Mouse (Mus musculus): ENCODE measurements around the gene Gab1. TPM values are rescaled to one million over a fixed set of nuclear protein-coding genes. Genes with fewer than 3 reads are reported as not detected.
A peak's percentile ranks its signal among the peaks of the same experiment; 100 is the strongest.

Gab1 gene
- polyA plus RNA-seq, 1 experiment from 2014 or later = 9.3 TPM

DNA sequence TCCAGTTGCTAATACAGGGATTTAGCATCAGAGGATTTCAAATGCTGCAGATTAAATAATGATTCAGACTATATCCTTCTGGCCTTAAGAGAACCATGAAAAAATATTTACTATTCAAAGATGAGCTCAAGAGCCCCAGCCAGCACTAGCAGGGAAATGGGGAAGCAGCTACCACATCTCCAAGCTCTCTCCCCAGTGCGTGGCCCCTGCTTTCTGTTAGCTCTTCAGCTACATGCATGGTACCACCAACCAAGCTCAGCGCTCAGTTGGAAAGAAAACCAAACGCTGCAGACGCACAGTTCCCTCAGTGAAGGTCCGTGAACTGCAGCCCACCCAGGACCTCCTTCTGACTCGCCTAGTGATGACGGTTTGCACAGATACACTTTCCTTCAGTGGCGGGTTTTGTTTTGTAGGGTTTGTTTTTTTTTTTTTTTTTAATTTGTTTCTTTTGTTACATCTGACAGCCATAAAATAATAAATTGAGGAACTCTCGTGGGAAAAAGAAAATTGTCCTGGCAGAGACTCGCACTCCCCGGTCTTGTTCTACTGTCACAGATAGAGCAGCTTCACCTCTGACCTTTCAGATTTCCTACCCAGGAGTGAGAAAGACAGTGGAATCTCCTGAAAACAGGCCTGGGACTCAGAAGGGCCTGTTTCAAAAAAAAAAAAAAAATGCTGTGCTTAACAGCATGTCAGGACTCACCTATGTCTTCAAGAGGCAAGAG is 86.4 kb downstream of the Gab1 start:
- H3K9me3 ChIP-seq (ENCODE audit: control insufficient read depth, low read length) = no peaks in the 10 kb centered on the region
- no peak overlapping the region for H3K9ac ChIP-seq (ENCODE audit: low read depth, low read length)
- H3K4me2 ChIP-seq (ENCODE audit: low read length) = no peak overlapping the region
- H3K27me3 ChIP-seq (replicated peaks; ENCODE audit: control insufficient read depth, insufficient read depth, low read length) = no peaks in the 10 kb centered on the region
- H3K4me3 ChIP-seq (ENCODE audit: low read length) = no peak overlapping the region
- no peaks in the 10 kb centered on the region for H3K36me3 ChIP-seq (ENCODE audit: control insufficient read depth, insufficient read depth, low read length)
- 36% methylated on average over 11 of the region's 11 CpGs for WGBS
- no peak for ATAC-seq
- peaks cover 9% of the 10 kb centered on the region; the same call in 1 of the 2 replicates for H3K4me1 ChIP-seq (ENCODE audit: control insufficient read depth, insufficient read depth, low read depth, low read length)
- H3K27ac ChIP-seq (ENCODE audit: low read depth, low read length) = no peak overlapping the region

DNA sequence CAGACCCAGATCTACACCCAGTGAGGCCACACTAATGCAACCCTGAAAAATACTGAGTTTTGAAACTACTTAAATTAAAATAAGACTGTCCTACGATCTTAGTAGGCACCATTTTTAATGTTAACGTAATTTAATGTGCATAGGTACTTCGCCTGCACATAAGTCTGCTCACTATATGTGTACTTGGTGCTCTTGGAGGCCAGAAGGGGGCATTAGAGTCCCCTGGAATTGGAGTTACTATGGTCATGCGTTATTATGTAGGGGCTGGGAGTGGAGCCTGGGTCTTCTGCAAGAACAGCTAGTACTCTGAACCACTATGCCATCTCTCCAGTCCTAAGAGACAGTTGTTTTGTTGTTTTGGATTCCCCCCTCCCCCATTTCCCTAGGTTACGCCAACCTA is 88.1 kb downstream of the Gab1 start:
- peaks cover 9% of the 10 kb centered on the region; the same call in 1 of the 2 replicates for H3K4me1 ChIP-seq (ENCODE audit: control insufficient read depth, insufficient read depth, low read depth, low read length)
- H3K27me3 ChIP-seq (replicated peaks; ENCODE audit: control insufficient read depth, insufficient read depth, low read length) = no peaks in the 10 kb centered on the region
- no peaks in the 10 kb centered on the region; the same call in 1 of the 2 replicates for H3K36me3 ChIP-seq (ENCODE audit: control insufficient read depth, insufficient read depth, low read length)
- 92% methylated on average over 5 of the region's 5 CpGs for WGBS
- H3K4me2 ChIP-seq (ENCODE audit: low read length) = no peak overlapping the region
- no peak overlapping the region for H3K27ac ChIP-seq (ENCODE audit: low read depth, low read length)
- H3K9ac ChIP-seq (ENCODE audit: low read depth, low read length) = no peak overlapping the region
- H3K9me3 ChIP-seq (ENCODE audit: control insufficient read depth, low read length) = no peaks in the 10 kb centered on the region
- no peak overlapping the region for H3K4me3 ChIP-seq (ENCODE audit: low read length)
- ATAC-seq = no peak

DNA sequence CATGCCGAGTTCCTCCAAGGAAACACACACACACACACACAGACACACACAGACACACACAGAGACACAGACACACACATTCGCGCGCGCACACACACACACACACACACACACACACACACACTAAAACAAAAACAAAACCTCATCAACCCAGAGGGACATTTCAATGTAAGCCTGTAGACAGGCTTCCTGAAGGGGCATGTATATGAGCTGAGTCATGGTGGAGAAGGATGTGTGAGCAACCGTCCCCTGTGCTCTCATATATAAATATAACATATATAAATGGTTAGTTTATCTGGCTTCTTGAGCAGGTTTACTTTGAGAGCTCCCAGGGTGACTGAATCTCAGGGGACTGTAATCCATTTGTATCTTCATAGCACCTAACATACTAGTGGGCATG is 91.0 kb downstream of the Gab1 start:
- ATAC-seq = no peak
- H3K36me3 ChIP-seq (ENCODE audit: control insufficient read depth, insufficient read depth, low read length) = no peaks in the 10 kb centered on the region; the same call in 1 of the 2 replicates
- no peak overlapping the region for H3K27ac ChIP-seq (ENCODE audit: low read depth, low read length)
- H3K9me3 ChIP-seq (ENCODE audit: control insufficient read depth, low read length) = no peaks in the 10 kb centered on the region
- 96% methylated on average over 6 of the region's 6 CpGs for WGBS
- H3K4me3 ChIP-seq (ENCODE audit: low read length) = no peak overlapping the region
- no peak overlapping the region for H3K4me2 ChIP-seq (ENCODE audit: low read length)
- H3K4me1 ChIP-seq (ENCODE audit: control insufficient read depth, insufficient read depth, low read depth, low read length) = 0 out of 2 replicates have a peak, but pooled peaks cover under 1% of the 10 kb centered on the region
- H3K9ac ChIP-seq (ENCODE audit: low read depth, low read length) = no peak overlapping the region
- H3K27me3 ChIP-seq (replicated peaks; ENCODE audit: control insufficient read depth, insufficient read depth, low read length) = no peaks in the 10 kb centered on the region

DNA sequence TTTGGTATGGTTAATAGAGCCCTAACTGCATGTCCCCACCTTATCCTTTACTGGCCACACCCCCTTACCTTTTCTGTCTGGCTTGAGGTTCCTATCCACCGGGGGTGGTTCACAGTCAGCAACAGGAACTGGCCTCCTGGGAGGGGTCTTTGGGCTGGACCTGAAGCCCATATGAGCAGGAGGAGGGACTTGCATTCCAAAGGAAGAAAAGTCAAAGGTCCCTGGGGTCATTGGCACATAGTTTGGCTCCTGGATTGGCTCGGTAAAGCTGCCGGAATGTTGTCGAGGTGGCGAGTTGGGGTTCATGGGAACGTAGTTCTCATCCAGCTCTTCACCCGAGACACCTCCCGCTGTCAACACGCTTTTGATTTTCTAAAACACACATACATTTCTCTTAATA is 95.8 kb downstream of the Gab1 start:
- peaks cover 6% of the 10 kb centered on the region; the same call in 1 of the 2 replicates for H3K4me1 ChIP-seq (ENCODE audit: control insufficient read depth, insufficient read depth, low read depth, low read length)
- H3K36me3 ChIP-seq (ENCODE audit: control insufficient read depth, insufficient read depth, low read length) = no peaks in the 10 kb centered on the region; the same call in 1 of the 2 replicates
- WGBS = 95% methylated on average over 9 of the region's 9 CpGs
- H3K27ac ChIP-seq (ENCODE audit: low read depth, low read length) = no peak overlapping the region
- no peak for ATAC-seq
- no peak overlapping the region for H3K9ac ChIP-seq (ENCODE audit: low read depth, low read length)
- H3K9me3 ChIP-seq (ENCODE audit: control insufficient read depth, low read length) = no peaks in the 10 kb centered on the region
- no peak overlapping the region for H3K4me2 ChIP-seq (ENCODE audit: low read length)
- H3K27me3 ChIP-seq (replicated peaks; ENCODE audit: control insufficient read depth, insufficient read depth, low read length) = no peaks in the 10 kb centered on the region
- H3K4me3 ChIP-seq (ENCODE audit: low read length) = no peak overlapping the region

GRCm38 (mm10) chr8:80783271-80783670 is 97.0 kb downstream of the Gab1 start:
- ATAC-seq = no peak

GRCm38 (mm10) chr8:80781338-80781737 is 99.0 kb downstream of the Gab1 start:
- peaks cover 6% of the 10 kb centered on the region; the same call in 1 of the 2 replicates for H3K4me1 ChIP-seq (ENCODE audit: control insufficient read depth, insufficient read depth, low read depth, low read length)
- H3K4me2 ChIP-seq (ENCODE audit: low read length) = no peak overlapping the region
- H3K27ac ChIP-seq (ENCODE audit: low read depth, low read length) = peak overlapping the region; percentile 8; the same call in 1 of the 2 replicates
- no peak overlapping the region for H3K4me3 ChIP-seq (ENCODE audit: low read length)
- H3K27me3 ChIP-seq (replicated peaks; ENCODE audit: control insufficient read depth, insufficient read depth, low read length) = no peaks in the 10 kb centered on the region
- 42% methylated on average over 10 of the region's 10 CpGs for WGBS
- no peaks in the 10 kb centered on the region for H3K9me3 ChIP-seq (ENCODE audit: control insufficient read depth, low read length)
- ATAC-seq = peak; percentile 82
- peaks cover 5% of the 10 kb centered on the region; the same call in 1 of the 2 replicates for H3K36me3 ChIP-seq (ENCODE audit: control insufficient read depth, insufficient read depth, low read length)
- H3K9ac ChIP-seq (ENCODE audit: low read depth, low read length) = no peak overlapping the region

More at GRCm38 (mm10) chr8:80783271-80783670, 97.0 kb downstream of the Gab1 start:
- Histone ChIP-seq H3K27ac (ENCODE audit: low read depth, low read length) (no peak overlapping the region), H3K4me1 (ENCODE audit: control insufficient read depth, insufficient read depth, low read depth, low read length) (peaks cover 6% of the 10 kb centered on the region; the same call in 1 of the 2 replicates), H3K9ac (ENCODE audit: low read depth, low read length) (no peak overlapping the region), H3K4me3 (ENCODE audit: low read length) (no peak overlapping the region), H3K9me3 (ENCODE audit: control insufficient read depth, low read length) (no peaks in the 10 kb centered on the region), H3K36me3 (ENCODE audit: control insufficient read depth, insufficient read depth, low read length) (peaks cover 3% of the 10 kb centered on the region; the same call in 1 of the 2 replicates), H3K27me3 (replicated peaks; ENCODE audit: control insufficient read depth, insufficient read depth, low read length) (no peaks in the 10 kb centered on the region), H3K4me2 (ENCODE audit: low read length) (no peak overlapping the region)
- 86% methylated on average over 4 of the region's 4 CpGs for WGBS

DNA sequence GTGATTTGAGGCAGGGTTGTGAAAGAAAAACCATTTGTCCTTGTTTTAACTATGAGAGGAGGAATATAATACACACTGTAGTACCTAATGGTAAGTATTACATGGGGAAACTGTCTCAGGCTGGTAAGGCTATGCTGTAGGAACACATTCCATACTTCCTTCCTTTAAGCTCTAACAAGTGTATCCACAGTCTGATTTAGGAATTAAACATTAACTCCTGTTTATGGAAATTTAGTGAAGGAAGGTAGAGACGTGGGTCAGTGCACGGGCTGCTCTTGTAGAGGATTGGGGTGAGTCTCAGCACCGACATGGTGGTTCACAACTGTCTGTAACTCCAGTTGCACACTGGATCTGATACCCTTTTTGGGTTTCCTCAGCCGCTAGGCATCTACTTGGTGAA is 100.0 kb downstream of the Gab1 start:
- no peak for ATAC-seq
- H3K36me3 ChIP-seq (ENCODE audit: control insufficient read depth, insufficient read depth, low read length) = peaks cover 5% of the 10 kb centered on the region; the same call in 1 of the 2 replicates
- WGBS = 95% methylated on average over 4 of the region's 4 CpGs
- H3K9me3 ChIP-seq (ENCODE audit: control insufficient read depth, low read length) = no peaks in the 10 kb centered on the region
- H3K9ac ChIP-seq (ENCODE audit: low read depth, low read length) = no peak overlapping the region
- no peak overlapping the region for H3K4me3 ChIP-seq (ENCODE audit: low read length)
- H3K4me1 ChIP-seq (ENCODE audit: control insufficient read depth, insufficient read depth, low read depth, low read length) = peaks cover 6% of the 10 kb centered on the region; the same call in 1 of the 2 replicates
- H3K27me3 ChIP-seq (replicated peaks; ENCODE audit: control insufficient read depth, insufficient read depth, low read length) = no peaks in the 10 kb centered on the region
- H3K27ac ChIP-seq (ENCODE audit: low read depth, low read length) = no peak overlapping the region
- no peak overlapping the region for H3K4me2 ChIP-seq (ENCODE audit: low read length)

DNA sequence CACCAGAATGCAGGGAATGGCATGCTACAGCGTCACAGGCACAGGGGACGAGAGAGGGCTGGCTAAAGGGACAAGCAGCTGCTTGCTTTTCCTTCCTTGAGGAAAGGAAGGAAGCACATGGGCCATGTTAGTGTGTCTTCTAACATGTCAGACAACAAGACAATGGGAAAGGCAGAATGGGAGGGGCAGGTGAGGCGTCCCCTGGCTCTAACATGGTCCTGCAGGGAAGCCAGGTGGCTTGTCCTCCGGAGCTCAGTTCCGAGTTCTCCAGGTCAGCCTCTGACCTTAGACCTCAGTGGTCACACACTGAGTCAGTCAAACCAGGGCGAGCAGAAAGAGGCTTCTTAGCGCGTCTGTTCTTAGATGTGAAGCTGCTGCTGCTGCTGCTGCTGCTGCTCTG is 103.9 kb downstream of the Gab1 start:
- peaks cover 5% of the 10 kb centered on the region; the same call in 1 of the 2 replicates for H3K36me3 ChIP-seq (ENCODE audit: control insufficient read depth, insufficient read depth, low read length)
- no peak overlapping the region for H3K4me3 ChIP-seq (ENCODE audit: low read length)
- no peaks in the 10 kb centered on the region for H3K27me3 ChIP-seq (replicated peaks; ENCODE audit: control insufficient read depth, insufficient read depth, low read length)
- no peak for ATAC-seq
- no peak overlapping the region for H3K4me2 ChIP-seq (ENCODE audit: low read length)
- H3K27ac ChIP-seq (ENCODE audit: low read depth, low read length) = no peak overlapping the region
- peaks cover 4% of the 10 kb centered on the region; the same call in 1 of the 2 replicates for H3K4me1 ChIP-seq (ENCODE audit: control insufficient read depth, insufficient read depth, low read depth, low read length)
- WGBS = 79% methylated on average over 8 of the region's 8 CpGs
- H3K9me3 ChIP-seq (ENCODE audit: control insufficient read depth, low read length) = no peaks in the 10 kb centered on the region
- no peak overlapping the region for H3K9ac ChIP-seq (ENCODE audit: low read depth, low read length)

DNA sequence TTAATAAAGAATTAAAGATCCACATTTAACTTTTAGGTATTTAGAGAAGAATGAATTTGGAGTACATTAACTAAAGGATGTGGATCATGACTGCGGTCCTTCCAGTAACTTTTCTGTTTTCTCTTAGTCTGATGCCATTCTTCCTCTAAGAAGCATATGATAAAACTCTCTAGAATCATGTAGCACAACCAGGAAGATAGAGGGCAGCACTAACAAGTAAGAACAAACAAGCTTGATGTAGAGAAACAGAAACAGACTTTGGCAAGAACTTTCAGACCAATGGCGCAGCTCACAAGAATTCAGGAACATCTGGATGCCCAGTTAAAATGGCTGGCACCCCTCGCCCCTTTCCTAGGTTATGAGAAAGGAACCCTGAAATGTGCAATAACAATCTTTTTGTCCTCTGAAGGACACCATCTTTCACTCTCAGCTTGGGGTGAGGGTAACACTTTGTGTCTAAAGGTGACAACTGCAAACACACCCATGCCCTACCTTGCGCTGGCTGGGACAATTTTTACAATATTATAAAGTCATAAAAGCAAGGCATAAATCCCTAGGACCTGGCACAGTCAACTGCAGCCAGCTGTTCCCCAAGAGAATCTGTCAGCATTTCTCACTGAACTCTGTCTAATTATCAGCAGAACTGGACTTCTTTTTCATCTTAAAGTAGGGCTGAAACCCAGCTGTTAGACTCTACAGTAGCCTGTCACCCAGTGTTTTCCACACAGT is 107.4 kb downstream of the Gab1 start:
- Histone ChIP-seq H3K9me3 (ENCODE audit: control insufficient read depth, low read length) (no peaks in the 10 kb centered on the region), H3K4me3 (ENCODE audit: low read length) (no peak overlapping the region), H3K9ac (ENCODE audit: low read depth, low read length) (no peak overlapping the region), H3K36me3 (ENCODE audit: control insufficient read depth, insufficient read depth, low read length) (peaks cover 2% of the 10 kb centered on the region; the same call in 1 of the 2 replicates), H3K27me3 (replicated peaks; ENCODE audit: control insufficient read depth, insufficient read depth, low read length) (no peaks in the 10 kb centered on the region), H3K4me1 (ENCODE audit: control insufficient read depth, insufficient read depth, low read depth, low read length) (no peaks in the 10 kb centered on the region), H3K4me2 (ENCODE audit: low read length) (no peak overlapping the region), H3K27ac (ENCODE audit: low read depth, low read length) (no peak overlapping the region)
- ATAC-seq = 0 out of 2 replicates have a peak, but pooled peaks have one; percentile 37
- 84% methylated on average over 4 of the region's 4 CpGs for WGBS

Data from hindbrain, embryonic 16.5 days (tissue).